Mouse (Mus musculus) megakaryocyte-erythroid progenitor cell, adult 5-6 weeks (primary cell): ENCODE measurements around the gene Eya2. TPM values are rescaled to one million over a fixed set of nuclear protein-coding genes. Genes with fewer than 3 reads are reported as not detected.

Experiments used
- ATAC-seq: replicated peaks from 2 replicates; pipeline ENCODE4 v1.8.0; 2016; ENCODE audit warnings: mild to moderate bottlenecking, inconsistent platforms; ENCODE audit not compliant: severe bottlenecking, poor library complexity, low FRiP score, low TSS enrichment
- total RNA-seq, 2 experiments: library from RNA; stranded (forward) in 1 of 2; stranded (reverse) in 1 of 2; fragments of 200-1000, 215-1000 nt in 1 of 2; fragments of >200 nt in 1 of 2; fragmentation: Nextera tagmentation in 1 of 2; gene quantifications; 2 replicates each; pipeline ENCODE4 v1.2.3; 2014 to 2017

Eya2 gene
- total RNA-seq, 2 experiments from 2014 or later: 1.6 to 12.9 TPM

- no peak for ATAC-seq
Measured at GRCm38 (mm10) chr2:165748426-165748825, 153.6 kb downstream of the Eya2 start.

- ATAC-seq: peak; percentile 57
Measured at GRCm38 (mm10) chr2:165751068-165751467, 156.2 kb downstream of the Eya2 start.

GRCm38 (mm10) chr2:165752704-165753103 is 157.9 kb downstream of the Eya2 start:
- 0 out of 2 replicates have a peak, but pooled peaks have one; percentile 8 for ATAC-seq

GRCm38 (mm10) chr2:165757799-165758198 is 163.0 kb downstream of the Eya2 start:
- ATAC-seq: no peak

- no peak for ATAC-seq
Measured at GRCm38 (mm10) chr2:165758534-165758933, 163.7 kb downstream of the Eya2 start.

- no peak for ATAC-seq
Measured at GRCm38 (mm10) chr2:165759421-165759985, 164.7 kb downstream of the Eya2 start.

GRCm38 (mm10) chr2:165768805-165769358 is 174.1 kb downstream of the Eya2 start:
- ATAC-seq: no peak

GRCm38 (mm10) chr2:165769375-165769948 is 174.6 kb downstream of the Eya2 start:
- ATAC-seq: no peak

GRCm38 (mm10) chr2:165778927-165779326 is 184.1 kb downstream of the Eya2 start:
- peak; percentile 76 for ATAC-seq

- ATAC-seq: peak; percentile 60
Measured at GRCm38 (mm10) chr2:165782324-165782723, 187.5 kb downstream of the Eya2 start.

- no peak for ATAC-seq
Measured at GRCm38 (mm10) chr2:165785312-165786036, 190.6 kb downstream of the Eya2 start.

GRCm38 (mm10) chr2:165786467-165786866 is 191.6 kb downstream of the Eya2 start:
- ATAC-seq: no peak

- peak; percentile 43 for ATAC-seq
Measured at GRCm38 (mm10) chr2:165788005-165788404, 193.2 kb downstream of the Eya2 start.

GRCm38 (mm10) chr2:165788796-165789195 is 194.0 kb downstream of the Eya2 start:
- no peak for ATAC-seq

GRCm38 (mm10) chr2:165789667-165790066 is 194.8 kb downstream of the Eya2 start:
- no peak for ATAC-seq

- no peak for ATAC-seq
Measured at GRCm38 (mm10) chr2:165791026-165791425, 196.2 kb downstream of the Eya2 start.

GRCm38 (mm10) chr2:165791657-165792056 is 196.8 kb downstream of the Eya2 start:
- no peak for ATAC-seq

- no peak for ATAC-seq
Measured at GRCm38 (mm10) chr2:165792431-165793282, 197.8 kb downstream of the Eya2 start.

GRCm38 (mm10) chr2:165793283-165793638 is 198.4 kb downstream of the Eya2 start:
- peak; percentile 73 for ATAC-seq

GRCm38 (mm10) chr2:165797876-165798275 is 203.0 kb downstream of the Eya2 start:
- ATAC-seq: no peak
